Mouse (Mus musculus): ENCODE results near the gene Cyp4a14.

GRCm38 (mm10) chr4:115450577-115451137 is 45.3 kb downstream of the Cyp4a14 start:
- TF ChIP-seq CTCF (conservative IDR thresholded peaks at IDR 0.05; ENCODE audit: low read length) (no peak), NANOG (IDR thresholded peaks at IDR 0.05; ENCODE audit: borderline replicate concordance, low read length) (no peak), POU5F1 (IDR thresholded peaks at IDR 0.05; ENCODE audit: borderline replicate concordance, low read length) (no peak)

All from E14TG2a.4 (cell line).